Mouse (Mus musculus) kidney, adult 2 months (tissue): Measurements from ENCODE around the gene Usp29. TPM values are rescaled to one million over a fixed set of nuclear protein-coding genes. Genes with fewer than 3 reads are reported as not detected.
A peak's percentile ranks its signal among the peaks of the same experiment; 100 is the strongest.

Experiments
- DNase-seq: peaks from one replicate; pipeline ENCODE4 v3.0.0; 2021
- H3K27ac ChIP-seq: fragments of 200-500 bp; 2 replicates; pipeline ENCODE4 v1.5.1; 2012; ENCODE audit warnings: low read depth, low read length, control low read depth, inconsistent platforms; ENCODE audit not compliant: insufficient read depth
- H3K27me3 ChIP-seq: fragments of 200-500 bp; replicated peaks from 2 replicates; pipeline ENCODE4 v1.6.1; 2012; ENCODE audit warnings: mild to moderate bottlenecking, moderate library complexity, low read length, inconsistent platforms; ENCODE audit not compliant: control insufficient read depth, insufficient read depth
- H3K36me3 ChIP-seq: fragments of 200-500 bp; 2 replicates; pipeline ENCODE4 v1.6.1; 2012; ENCODE audit warnings: mild to moderate bottlenecking, moderate library complexity, low read length, inconsistent platforms; ENCODE audit not compliant: control insufficient read depth, insufficient read depth
- H3K4me1 ChIP-seq: fragments of 200-500 bp; 2 replicates; pipeline ENCODE4 v1.6.1; 2011; ENCODE audit warnings: low read length; ENCODE audit not compliant: control insufficient read depth, insufficient read depth
- H3K4me3 ChIP-seq: fragments of 200-500 bp; 2 replicates; pipeline ENCODE4 v1.5.1; 2011; ENCODE audit warnings: mild to moderate bottlenecking, low read depth, low read length, control low read depth; ENCODE audit not compliant: insufficient read depth
- CTCF ChIP-seq: fragments of 200-500 bp; conservative IDR thresholded peaks from 2 replicates; pipeline ENCODE4 v1.5.1; 2011; ENCODE audit warnings: low read depth, mild to moderate bottlenecking, control low read depth, low read length, moderate library complexity, mixed read lengths; ENCODE audit not compliant: insufficient read depth, insufficient read length
- POLR2A ChIP-seq: fragments of 200-500 bp; IDR thresholded peaks from one replicate; pipeline ENCODE4 v1.6.1; 2011; ENCODE audit warnings: low read depth, low read length, control low read depth
- WGBS: fragments of 180-500 bp; shearing (Covaris S2); methylation state at CpG from one replicate; pipeline ENCODE4 v1.1.7; 2018; 5-methylcytosine and 5-hydroxymethylcytosine counted together
- polyA plus RNA-seq: library from polyadenylated mRNA; depleted of rRNA; stranded (reverse); fragments of >200 nt; gene quantifications from 2 replicates; pipeline ENCODE4 v1.2.3, GENCODE M21; 2012; rRNA removed

Usp29 gene
- 0.10 and 0.17 TPM in 2 replicates for polyA plus RNA-seq

DNA sequence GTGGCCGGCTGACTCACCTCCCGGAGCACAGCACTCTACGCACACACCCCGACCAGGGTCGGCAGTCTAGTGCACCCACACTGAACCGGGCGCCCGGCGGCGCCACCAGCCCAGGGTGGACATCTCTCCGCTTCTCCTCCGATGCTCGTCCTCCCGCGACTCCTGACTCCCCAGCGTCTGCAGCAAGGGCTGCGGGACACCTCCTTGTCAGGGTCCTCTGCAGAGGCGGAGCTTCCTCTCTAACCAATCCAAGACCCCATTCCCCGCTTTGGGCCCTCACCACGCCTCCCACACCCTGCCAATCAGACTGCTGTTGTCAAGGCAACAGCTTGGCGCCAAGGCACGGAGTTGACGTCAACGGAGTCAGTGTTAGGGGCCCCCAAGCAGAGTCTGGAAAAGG lies at the start of gene Usp29, which contains the start of gene Peg3:
Usp29 (plus strand) TSS at position 338 of the 400 bp plus-strand sequence.
Peg3 (minus strand) TSS at position 191 of the 400 bp plus-strand sequence.
- TF ChIP-seq POLR2A = peak; percentile 70
- TF ChIP-seq CTCF = no peak
- H3K4me3 ChIP-seq = peak within 1 kb of the TSS; percentile 68
- DNase-seq = peak; percentile 75
- peak within 1 kb of the TSS; percentile 74 for H3K27ac ChIP-seq
- no peaks in the 10 kb centered on the region for H3K27me3 ChIP-seq
- no peaks in the 10 kb centered on the region for H3K36me3 ChIP-seq
- no peaks in the 10 kb centered on the region for H3K4me1 ChIP-seq
- 62% methylated on average over 24 of the region's 24 CpGs for WGBS

DNA sequence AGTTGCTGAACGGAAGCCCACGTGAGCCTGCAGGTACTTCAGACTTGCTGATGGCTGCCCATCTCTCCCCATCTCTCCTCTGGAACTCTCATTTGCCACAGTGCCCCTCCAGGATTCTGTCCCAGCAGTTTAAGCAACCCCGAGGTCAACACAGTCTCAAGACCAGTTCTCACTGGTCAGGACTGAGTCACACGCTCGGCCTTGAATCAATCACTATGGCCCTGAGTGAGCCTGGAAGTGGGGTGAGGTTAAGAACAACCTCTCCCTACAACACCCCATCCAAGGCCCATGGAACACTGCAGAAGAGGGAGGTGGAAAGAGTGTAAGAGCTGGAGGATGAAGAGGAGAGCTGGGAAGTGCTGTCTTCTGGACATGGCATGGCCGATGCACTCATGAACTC lies 44.9 kb upstream of the Usp29 start:
- Histone ChIP-seq H3K27me3 (no peaks in the 10 kb centered on the region), H3K27ac (no peak overlapping the region), H3K4me3 (no peak overlapping the region), H3K36me3 (no peaks in the 10 kb centered on the region), H3K4me1 (no peaks in the 10 kb centered on the region)
- 93% methylated on average over 6 of the region's 6 CpGs for WGBS
- DNase-seq = no peak
- TF ChIP-seq POLR2A (no peak), CTCF (no peak)

DNA sequence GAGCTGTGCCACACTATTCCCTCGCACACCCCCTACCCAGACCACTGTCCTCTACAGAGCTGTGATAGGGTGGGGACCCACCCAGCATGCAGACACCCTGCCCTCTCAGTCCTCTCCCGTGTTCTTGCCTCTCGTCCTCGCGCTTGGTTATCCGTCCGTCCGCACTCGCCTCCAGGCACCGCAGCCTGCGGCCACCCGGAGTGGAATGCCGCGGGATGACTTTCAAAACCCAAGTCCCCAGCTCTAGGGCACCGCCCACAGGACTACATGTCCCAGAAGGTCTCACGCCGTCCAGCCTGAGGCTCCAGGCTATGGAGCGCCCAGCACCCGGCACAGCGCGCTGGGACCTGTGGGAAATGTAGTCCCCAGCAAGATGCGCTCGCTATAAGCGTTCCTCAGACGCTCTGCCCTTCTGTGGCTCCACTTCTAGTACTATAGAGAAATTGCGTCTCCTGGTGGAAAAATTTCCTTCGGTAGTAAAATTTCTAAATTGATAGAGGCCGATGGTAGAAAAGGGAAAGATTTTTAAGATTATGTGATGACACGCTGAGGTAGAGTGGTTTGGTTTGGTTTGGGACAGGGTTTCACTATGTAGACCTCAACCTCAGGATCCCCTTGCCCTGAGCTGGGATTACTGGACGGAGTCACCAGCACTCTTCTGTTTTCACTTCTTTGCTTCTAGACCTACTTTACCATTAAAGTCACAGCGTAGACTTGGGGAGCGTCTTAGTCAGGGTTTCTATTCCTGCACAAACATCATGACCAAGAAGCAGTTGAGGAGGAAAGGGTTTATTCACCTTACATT lies 33.9 kb upstream of the Usp29 start, which contains the start of gene Zim1:
Zim1 (minus strand) TSS at position 210 of the 805 bp plus-strand sequence.
- TF ChIP-seq POLR2A (no peak), CTCF (no peak)
- 11% methylated on average over 32 of the region's 32 CpGs for WGBS
- Histone ChIP-seq H3K36me3 (no peaks in the 10 kb centered on the region), H3K4me1 (no peaks in the 10 kb centered on the region), H3K27ac (no peak within 1 kb of the TSS), H3K4me3 (peak within 1 kb of the TSS; percentile 59), H3K27me3 (no peaks in the 10 kb centered on the region)
- peak; percentile 83 for DNase-seq

DNA sequence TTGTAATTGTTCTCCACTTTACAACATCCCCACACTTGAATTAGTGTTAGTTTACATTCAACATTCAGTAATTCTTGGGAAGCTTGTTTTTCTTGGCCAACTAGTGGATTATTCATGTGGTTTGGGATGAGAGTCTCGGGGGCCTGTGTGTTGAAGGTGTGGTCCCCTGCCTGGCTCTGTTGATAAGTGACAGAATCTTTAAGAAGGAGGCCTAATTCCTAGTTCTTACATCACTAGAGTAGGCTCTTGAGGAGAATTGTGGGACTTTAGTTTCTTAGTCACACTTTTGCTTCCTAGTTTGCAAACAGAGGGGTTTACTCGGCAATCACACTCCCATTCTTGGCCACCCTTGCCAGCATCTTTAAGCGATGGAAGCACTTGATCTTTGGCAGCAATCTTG lies 31.1 kb upstream of the Usp29 start:
- H3K27me3 ChIP-seq = no peaks in the 10 kb centered on the region
- H3K4me3 ChIP-seq = no peak overlapping the region
- no peak for DNase-seq
- 71% methylated on average over 3 of the region's 3 CpGs for WGBS
- H3K4me1 ChIP-seq = no peaks in the 10 kb centered on the region
- TF ChIP-seq POLR2A (no peak), CTCF (no peak)
- H3K27ac ChIP-seq = no peak overlapping the region
- H3K36me3 ChIP-seq = no peaks in the 10 kb centered on the region

DNA sequence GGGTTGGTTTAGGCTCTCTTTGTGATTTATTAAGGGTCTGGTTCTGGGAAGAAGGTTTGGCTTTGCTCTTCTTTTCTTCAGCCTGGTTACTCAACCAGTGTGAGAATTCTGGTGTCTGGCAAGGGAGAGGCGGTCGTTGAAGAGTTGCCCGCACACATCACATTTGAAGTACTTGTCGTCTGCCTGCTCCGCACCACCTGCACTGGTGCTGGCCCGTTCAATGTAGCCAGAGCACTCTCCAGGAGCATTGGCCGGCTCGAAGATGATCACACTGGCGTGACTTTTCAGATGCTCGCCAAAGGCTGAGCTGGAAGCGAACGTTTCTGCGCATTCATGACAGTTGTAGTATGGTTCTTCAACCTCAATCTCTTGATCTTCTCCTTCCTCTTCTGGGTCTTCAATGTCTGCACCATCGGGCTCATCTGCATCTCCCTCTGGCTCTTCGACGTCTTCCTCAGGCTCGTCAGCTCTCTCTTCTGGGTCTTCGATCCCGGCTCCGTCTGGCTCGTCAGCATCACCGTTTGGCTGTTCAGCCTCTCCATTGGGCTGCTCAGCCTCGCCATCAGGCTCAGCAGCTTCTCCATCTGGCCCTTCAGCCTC lies 22.9 kb upstream of the Usp29 start:
- no peaks in the 10 kb centered on the region for H3K27me3 ChIP-seq
- no peak overlapping the region for H3K4me3 ChIP-seq
- DNase-seq = no peak
- no peaks in the 10 kb centered on the region for H3K4me1 ChIP-seq
- H3K36me3 ChIP-seq = no peaks in the 10 kb centered on the region
- TF ChIP-seq CTCF (no peak), POLR2A (no peak)
- H3K27ac ChIP-seq = no peak overlapping the region
- 92% methylated on average over 23 of the region's 23 CpGs for WGBS

DNA sequence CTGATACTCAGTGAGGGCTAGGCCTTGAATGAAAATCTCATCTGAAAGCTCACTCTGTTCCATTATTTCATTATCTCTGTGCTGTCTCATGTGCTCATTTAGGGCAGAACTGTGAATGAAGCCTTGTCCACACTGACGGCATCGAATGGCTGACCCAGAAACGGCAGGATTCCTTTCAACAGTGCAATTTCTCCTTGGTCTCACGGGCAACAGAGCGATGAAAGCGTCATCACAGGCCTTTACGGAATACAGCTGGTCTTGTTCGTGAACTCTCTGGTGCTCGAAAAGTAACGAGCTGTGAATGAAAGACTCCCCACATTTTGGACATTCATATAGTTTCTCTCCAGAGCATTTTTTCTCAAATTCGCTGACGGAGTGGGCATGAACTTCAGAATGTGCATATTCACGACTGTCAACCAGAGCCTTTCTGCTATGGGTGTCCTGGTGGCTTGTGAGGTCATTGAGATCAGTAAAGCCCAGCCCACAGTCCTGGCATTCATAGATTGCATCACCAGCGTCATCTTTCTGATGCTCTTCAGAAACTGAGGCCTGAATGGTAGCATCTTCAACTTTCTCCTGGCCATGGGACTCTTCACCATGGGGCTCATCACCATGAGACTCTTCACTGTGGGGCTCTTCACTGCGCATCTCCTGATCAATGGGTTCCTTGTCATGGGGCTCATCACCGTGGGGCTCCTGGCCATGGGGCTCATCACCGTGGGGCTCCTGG lies 21.8 kb upstream of the Usp29 start:
- TF ChIP-seq CTCF = no peak
- no peak for TF ChIP-seq POLR2A
- no peaks in the 10 kb centered on the region for H3K4me1 ChIP-seq
- WGBS = 68% methylated on average over 17 of the region's 17 CpGs
- no peak overlapping the region for H3K4me3 ChIP-seq
- no peak overlapping the region for H3K27ac ChIP-seq
- DNase-seq = no peak
- H3K27me3 ChIP-seq = no peaks in the 10 kb centered on the region
- H3K36me3 ChIP-seq = no peaks in the 10 kb centered on the region
